Mouse (Mus musculus): ENCODE data around the gene Sgms1. TPM values are rescaled to one million over a fixed set of nuclear protein-coding genes. Genes with fewer than 3 reads are reported as not detected.

Gene Sgms1
- polyA plus RNA-seq, 1 experiment from 2014 or later = 15.7 TPM

GRCm38 (mm10) chr19:32254739-32255344, 134.7 kb downstream of the Sgms1 start:
- Histone ChIP-seq H3K4me1 (no peaks in the 10 kb centered on the region), H3K27me3 (no peaks in the 10 kb centered on the region), H3K4me2 (replicated peaks) (no peak overlapping the region), H3K9me3 (no peaks in the 10 kb centered on the region), H3K4me3 (no peak overlapping the region), H3K9ac (replicated peaks) (no peak overlapping the region), H3K27ac (replicated peaks) (no peak overlapping the region), H3K36me3 (no peaks in the 10 kb centered on the region)
- WGBS = 40% methylated on average over 8 of the region's 8 CpGs
- no peak for ATAC-seq (replicated peaks)

- no peak overlapping the region for H3K9ac ChIP-seq (replicated peaks)
- 69% methylated on average over 2 of the region's 2 CpGs for WGBS
- H3K36me3 ChIP-seq = no peaks in the 10 kb centered on the region
- no peak overlapping the region for H3K4me2 ChIP-seq (replicated peaks)
- no peak overlapping the region for H3K27ac ChIP-seq (replicated peaks)
- ATAC-seq (replicated peaks) = no peak
- no peaks in the 10 kb centered on the region for H3K9me3 ChIP-seq
- no peak overlapping the region for H3K4me3 ChIP-seq
- no peaks in the 10 kb centered on the region for H3K4me1 ChIP-seq
- H3K27me3 ChIP-seq = no peaks in the 10 kb centered on the region
Observed at GRCm38 (mm10) chr19:32254204-32254603, 135.3 kb downstream of the Sgms1 start.

- H3K9me3 ChIP-seq = no peaks in the 10 kb centered on the region
- H3K36me3 ChIP-seq = no peaks in the 10 kb centered on the region
- no peak overlapping the region for H3K9ac ChIP-seq (replicated peaks)
- 88% methylated on average over 7 of the region's 7 CpGs for WGBS
- no peaks in the 10 kb centered on the region for H3K4me1 ChIP-seq
- no peak overlapping the region for H3K4me3 ChIP-seq
- H3K27me3 ChIP-seq = no peaks in the 10 kb centered on the region
- H3K27ac ChIP-seq (replicated peaks) = no peak overlapping the region
- no peak for ATAC-seq (replicated peaks)
- H3K4me2 ChIP-seq (replicated peaks) = no peak overlapping the region
Observed at GRCm38 (mm10) chr19:32252987-32253386, 136.5 kb downstream of the Sgms1 start.

DNA sequence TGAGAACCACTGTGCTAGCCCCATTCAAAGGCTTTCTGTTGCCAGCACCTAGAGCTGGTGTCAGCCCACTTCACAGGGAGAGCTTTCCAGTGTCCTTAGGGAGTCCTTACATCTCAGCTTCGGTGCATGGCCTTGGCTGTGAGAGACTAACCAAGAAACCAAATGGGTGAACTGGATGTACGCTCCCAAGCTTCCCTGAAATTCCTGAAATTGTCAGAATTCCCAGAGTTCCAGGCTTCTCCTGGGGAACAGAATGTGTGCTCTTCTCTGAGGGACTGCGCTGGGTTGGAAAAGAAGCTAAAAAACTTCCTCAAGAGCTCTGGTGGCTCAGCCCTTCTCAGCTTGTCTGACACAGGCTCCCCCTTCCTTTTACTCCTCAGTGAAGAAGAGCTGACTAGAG, 137.1 kb downstream of the Sgms1 start:
- H3K4me3 ChIP-seq = no peak overlapping the region
- H3K27ac ChIP-seq (replicated peaks) = no peak overlapping the region
- no peak for ATAC-seq (replicated peaks)
- no peaks in the 10 kb centered on the region for H3K27me3 ChIP-seq
- no peaks in the 10 kb centered on the region for H3K4me1 ChIP-seq
- H3K4me2 ChIP-seq (replicated peaks) = no peak overlapping the region
- 77% methylated on average over 3 of the region's 3 CpGs for WGBS
- no peaks in the 10 kb centered on the region for H3K9me3 ChIP-seq
- H3K9ac ChIP-seq (replicated peaks) = no peak overlapping the region
- H3K36me3 ChIP-seq = no peaks in the 10 kb centered on the region

GRCm38 (mm10) chr19:32249181-32250130, 140.1 kb downstream of the Sgms1 start:
- 93% methylated on average over 5 of the region's 5 CpGs for WGBS
- no peak overlapping the region for H3K9ac ChIP-seq (replicated peaks)
- H3K27ac ChIP-seq (replicated peaks) = no peak overlapping the region
- no peaks in the 10 kb centered on the region for H3K9me3 ChIP-seq
- H3K4me2 ChIP-seq (replicated peaks) = no peak overlapping the region
- no peak for ATAC-seq (replicated peaks)
- no peak overlapping the region for H3K4me3 ChIP-seq
- no peaks in the 10 kb centered on the region for H3K36me3 ChIP-seq
- H3K4me1 ChIP-seq = no peaks in the 10 kb centered on the region
- H3K27me3 ChIP-seq = no peaks in the 10 kb centered on the region

GRCm38 (mm10) chr19:32244881-32245280, 144.6 kb downstream of the Sgms1 start:
- Histone ChIP-seq H3K4me2 (replicated peaks) (no peak overlapping the region), H3K4me1 (no peaks in the 10 kb centered on the region), H3K27me3 (no peaks in the 10 kb centered on the region), H3K27ac (replicated peaks) (no peak overlapping the region), H3K36me3 (no peaks in the 10 kb centered on the region), H3K4me3 (no peak overlapping the region), H3K9ac (replicated peaks) (no peak overlapping the region), H3K9me3 (no peaks in the 10 kb centered on the region)
- ATAC-seq (replicated peaks) = no peak
- 85% methylated on average over 4 of the region's 4 CpGs for WGBS

GRCm38 (mm10) chr19:32243246-32243645, 146.3 kb downstream of the Sgms1 start:
- WGBS = 87% methylated on average over 9 of the region's 9 CpGs
- no peak for ATAC-seq (replicated peaks)
- H3K4me1 ChIP-seq = no peaks in the 10 kb centered on the region

DNA sequence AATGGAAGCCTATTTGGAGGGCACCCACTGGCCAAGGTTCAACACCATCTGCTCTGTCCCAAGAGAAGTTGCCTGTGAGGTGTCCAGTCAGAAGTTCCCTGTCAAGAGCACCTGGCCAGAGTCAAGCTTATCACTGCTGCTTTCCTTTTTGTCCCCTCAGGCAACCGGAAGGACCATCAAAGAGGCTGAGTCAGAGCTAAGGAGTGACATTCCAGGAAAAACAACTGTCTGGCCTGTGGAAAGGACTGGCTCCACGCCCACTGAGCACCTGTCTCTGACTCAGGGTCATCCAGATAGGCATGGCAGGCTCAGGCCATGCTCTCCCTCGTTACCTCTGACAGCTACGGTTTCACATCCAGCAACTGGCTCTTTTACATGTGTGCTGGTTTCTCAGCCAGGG, 147.4 kb downstream of the Sgms1 start:
- no peaks in the 10 kb centered on the region for H3K27me3 ChIP-seq
- WGBS = 78% methylated on average over 4 of the region's 4 CpGs
- no peaks in the 10 kb centered on the region for H3K4me1 ChIP-seq
- no peak overlapping the region for H3K9ac ChIP-seq (replicated peaks)
- ATAC-seq (replicated peaks) = no peak
- H3K4me3 ChIP-seq = no peak overlapping the region
- no peaks in the 10 kb centered on the region for H3K9me3 ChIP-seq
- no peak overlapping the region for H3K27ac ChIP-seq (replicated peaks)
- H3K36me3 ChIP-seq = no peaks in the 10 kb centered on the region
- no peak overlapping the region for H3K4me2 ChIP-seq (replicated peaks)

More at GRCm38 (mm10) chr19:32243246-32243645, 146.3 kb downstream of the Sgms1 start:
- Histone ChIP-seq H3K36me3 (no peaks in the 10 kb centered on the region), H3K27me3 (no peaks in the 10 kb centered on the region), H3K4me3 (no peak overlapping the region), H3K27ac (replicated peaks) (no peak overlapping the region), H3K4me2 (replicated peaks) (no peak overlapping the region), H3K9me3 (no peaks in the 10 kb centered on the region), H3K9ac (replicated peaks) (no peak overlapping the region)

DNA sequence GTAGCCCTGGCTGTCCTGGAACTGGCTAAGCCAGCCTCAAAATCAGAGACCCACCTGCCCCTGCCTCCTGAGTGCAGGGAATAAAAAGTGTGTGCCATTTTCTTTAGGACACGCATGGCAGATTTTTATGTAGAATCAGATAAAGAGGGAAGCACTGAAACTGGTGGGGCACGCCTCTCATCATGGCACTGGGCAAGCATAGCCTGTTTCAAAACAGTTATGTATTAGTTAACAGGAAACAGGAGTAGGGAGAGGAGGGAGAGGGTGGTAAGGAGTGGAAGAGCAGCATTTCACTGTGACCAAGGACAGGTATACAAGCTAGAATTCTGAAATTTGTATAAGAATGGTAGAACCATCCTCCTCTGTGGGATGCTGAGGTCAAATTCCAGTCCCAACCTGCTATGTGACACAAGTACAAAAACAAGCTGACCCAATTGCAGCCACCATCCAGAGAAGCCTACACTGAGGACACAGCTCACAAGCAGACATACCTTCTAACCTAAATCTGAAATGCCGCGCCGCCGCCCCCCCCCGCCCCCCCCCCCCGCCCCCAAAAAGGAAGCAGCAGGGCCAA, 149.0 kb downstream of the Sgms1 start:
- Histone ChIP-seq H3K4me3 (no peak overlapping the region), H3K4me2 (replicated peaks) (no peak overlapping the region), H3K9me3 (no peaks in the 10 kb centered on the region), H3K27me3 (no peaks in the 10 kb centered on the region), H3K27ac (replicated peaks) (no peak overlapping the region), H3K4me1 (no peaks in the 10 kb centered on the region), H3K36me3 (no peaks in the 10 kb centered on the region), H3K9ac (replicated peaks) (no peak overlapping the region)
- 82% methylated on average over 8 of the region's 8 CpGs for WGBS
- ATAC-seq (replicated peaks) = no peak

- no peak overlapping the region for H3K27ac ChIP-seq (replicated peaks)
- H3K27me3 ChIP-seq = no peaks in the 10 kb centered on the region
- WGBS = 95% methylated on average over 4 of the region's 4 CpGs
- no peak overlapping the region for H3K4me3 ChIP-seq
- H3K4me1 ChIP-seq = no peaks in the 10 kb centered on the region
- no peak overlapping the region for H3K4me2 ChIP-seq (replicated peaks)
- ATAC-seq (replicated peaks) = no peak
- H3K9ac ChIP-seq (replicated peaks) = no peak overlapping the region
- H3K9me3 ChIP-seq = no peaks in the 10 kb centered on the region
- H3K36me3 ChIP-seq = no peaks in the 10 kb centered on the region
Observed at GRCm38 (mm10) chr19:32239925-32240324, 149.6 kb downstream of the Sgms1 start.

- Histone ChIP-seq H3K36me3 (no peaks in the 10 kb centered on the region), H3K4me2 (replicated peaks) (no peak overlapping the region), H3K27me3 (no peaks in the 10 kb centered on the region), H3K27ac (replicated peaks) (no peak overlapping the region), H3K9ac (replicated peaks) (no peak overlapping the region), H3K4me1 (no peaks in the 10 kb centered on the region), H3K9me3 (no peaks in the 10 kb centered on the region), H3K4me3 (no peak overlapping the region)
- 84% methylated on average over 4 of the region's 6 CpGs for WGBS
- no peak for ATAC-seq (replicated peaks)
Observed at GRCm38 (mm10) chr19:32239459-32239792, 150.1 kb downstream of the Sgms1 start.

- no peak overlapping the region for H3K4me3 ChIP-seq
- 88% methylated on average over 11 of the region's 11 CpGs for WGBS
- no peak overlapping the region for H3K4me2 ChIP-seq (replicated peaks)
- no peaks in the 10 kb centered on the region for H3K36me3 ChIP-seq
- no peaks in the 10 kb centered on the region for H3K4me1 ChIP-seq
- no peak for ATAC-seq (replicated peaks)
- no peak overlapping the region for H3K9ac ChIP-seq (replicated peaks)
- H3K27me3 ChIP-seq = no peaks in the 10 kb centered on the region
- H3K9me3 ChIP-seq = no peaks in the 10 kb centered on the region
- no peak overlapping the region for H3K27ac ChIP-seq (replicated peaks)
Observed at GRCm38 (mm10) chr19:32238722-32239458, 150.6 kb downstream of the Sgms1 start.

Data from forebrain, embryonic 15.5 days (tissue).